10 mouse cellular contexts compared by ENCODE assay signal in genomic region chr7:51771895-51772871, GRCm38 (mm10).
DNase-seq lines count a peak whose midpoint lies in the region; ATAC-seq and TF ChIP-seq lines count a peak whose summit lies in the region.
"Had no signal": no experiment of that assay in that cellular context is flagged by ENCODE, and none has a peak within 500 bp of the region (broad histone marks: within the 10 kb centered on the region; RNA-seq: fewer than 3 reads in every experiment).

No protein-coding gene starts in this region.

- ATAC-seq in embryonic facial prominence, embryonic 14.5 days (ENCODE audit: low read depth) = peak; percentile 94
- no peak for ATAC-seq in activated CD4-positive, CD25-positive, alpha-beta regulatory T cell, adult 4 months
- no peak for ATAC-seq in lung, postnatal 0 days

- H3K4me3 ChIP-seq in embryonic facial prominence, embryonic 14.5 days (ENCODE audit: low read depth, low read length) = no peak overlapping the region
- H3K4me3 ChIP-seq in lung, postnatal 0 days (ENCODE audit: low read depth, low read length) = no peak overlapping the region
- H3K4me3 ChIP-seq: stomach, embryonic 15.5 days had no signal

- H3K27ac ChIP-seq in embryonic facial prominence, embryonic 14.5 days (replicated peaks; ENCODE audit: low read depth, low read length) = peak overlapping the region; percentile 72
- H3K27ac ChIP-seq in lung, postnatal 0 days (ENCODE audit: low read length) = no peak overlapping the region
- H3K27ac ChIP-seq: macrophage; stomach, embryonic 15.5 days had no signal

- DNase-seq in left cerebral cortex, postnatal 14 days (ENCODE audit: low spot score in 2 of 2) = peak; percentile 25 to 27
- DNase-seq in left cerebral cortex, adult 11 months (ENCODE audit: low spot score) = no peak
- peak; percentile 89 for DNase-seq in embryonic facial prominence, embryonic 14.5 days (ENCODE audit: low spot score)
- DNase-seq in layer of hippocampus, adult 9-11 months = peak; percentile 20
- DNase-seq in retina, embryonic 14.5 days (ENCODE audit: low spot score) = peak; percentile 34
- no peak for DNase-seq in heart, postnatal 14 days
- no peak for DNase-seq in lung, postnatal 0 days (ENCODE audit: low spot score)

- H3K27me3 ChIP-seq in embryonic facial prominence, embryonic 14.5 days (replicated peaks; ENCODE audit: control insufficient read depth, insufficient read depth, low read length) = no peaks in the 10 kb centered on the region
- no peaks in the 10 kb centered on the region for H3K27me3 ChIP-seq in lung, postnatal 0 days (replicated peaks; ENCODE audit: insufficient read depth, low read length)
- H3K27me3 ChIP-seq: stomach, embryonic 15.5 days had no signal

- peaks cover 5% of the 10 kb centered on the region; the same call in 1 of the 2 replicates for H3K4me1 ChIP-seq in embryonic facial prominence, embryonic 14.5 days (ENCODE audit: control insufficient read depth, insufficient read depth, low read length)
- no peaks in the 10 kb centered on the region for H3K4me1 ChIP-seq in lung, postnatal 0 days (ENCODE audit: insufficient read depth, low read depth, low read length)
- H3K4me1 ChIP-seq: stomach, embryonic 15.5 days had no signal

- H3K36me3 ChIP-seq in embryonic facial prominence, embryonic 14.5 days (ENCODE audit: control insufficient read depth, insufficient read depth, low read length) = no peaks in the 10 kb centered on the region
- H3K36me3 ChIP-seq in lung, postnatal 0 days (ENCODE audit: insufficient read depth, low read length) = no peaks in the 10 kb centered on the region
- H3K36me3 ChIP-seq: stomach, embryonic 15.5 days had no signal

- TF ChIP-seq CTCF in lung, postnatal 0 days (IDR thresholded peaks at IDR 0.05) = no peak

- TF ChIP-seq EP300 in lung, postnatal 0 days (IDR thresholded peaks at IDR 0.05) = no peak

- H3K9me3 ChIP-seq in embryonic facial prominence, embryonic 14.5 days (ENCODE audit: control insufficient read depth, low read length) = no peaks in the 10 kb centered on the region
- no peaks in the 10 kb centered on the region for H3K9me3 ChIP-seq in lung, postnatal 0 days (ENCODE audit: low read length)
- H3K9me3 ChIP-seq: stomach, embryonic 15.5 days had no signal

- H3K4me2 ChIP-seq in embryonic facial prominence, embryonic 14.5 days (ENCODE audit: low read depth, low read length) = no peak overlapping the region; the same call in 1 of the 2 replicates
- H3K4me2 ChIP-seq in lung, postnatal 0 days (replicated peaks; ENCODE audit: low read depth, low read length) = no peak overlapping the region
- H3K4me2 ChIP-seq: stomach, embryonic 15.5 days had no signal

- WGBS in embryonic facial prominence, embryonic 14.5 days = 52% methylated on average over 8 of the region's 8 CpGs
- 78% methylated on average over 8 of the region's 8 CpGs for WGBS in lung, postnatal 0 days

- intact Hi-C loops in left cerebral cortex, postnatal 14 days (cut with DNase I) = no loop called here
- intact Hi-C loops in heart, postnatal 14 days (cut with DNase I) = no loop called here

- no peak overlapping the region for H3K9ac ChIP-seq in embryonic facial prominence, embryonic 14.5 days (ENCODE audit: low read depth, low read length)
- H3K9ac ChIP-seq in lung, postnatal 0 days (replicated peaks; ENCODE audit: low read depth) = no peak overlapping the region
- H3K9ac ChIP-seq: stomach, embryonic 15.5 days had no signal

Comparison
In these comparisons a context has a peak if more than half of its experiments do, and no peak if none do; other contexts are left out.
1. DNase-seq: peak in left cerebral cortex, postnatal 14 days (2 of 2), embryonic facial prominence, embryonic 14.5 days (single experiment), layer of hippocampus, adult 9-11 months (single experiment) and retina, embryonic 14.5 days (single experiment); none in left cerebral cortex, adult 11 months (single experiment), heart, postnatal 14 days (0 of 2) and lung, postnatal 0 days (single experiment).